Mouse (Mus musculus) MEL (cell line): ENCODE results near the gene Adtrp.

Experiments
- CHD1 ChIP-seq: IDR thresholded peaks from 2 replicates; pipeline ENCODE4 v1.6.1; 2012; ENCODE audit warnings: low read depth, mild to moderate bottlenecking, inconsistent platforms, low read length, improper control_type of control experiment
- CTCF ChIP-seq, 3 experiments: IDR thresholded peaks in 2 of 3; conservative IDR thresholded peaks in 1 of 3; 2 replicates each; pipeline ENCODE4 v1.5.1; 2011 to 2012; ENCODE audit warnings: low read length in 3 of 3, low read depth in 2 of 3, mild to moderate bottlenecking in 2 of 3, improper control_type of control experiment in 1 of 3, inconsistent platforms in 1 of 3, mixed read lengths in 1 of 3, moderate library complexity in 1 of 3; ENCODE audit not compliant: control insufficient read depth in 1 of 3, insufficient read depth in 1 of 3, poor library complexity in 1 of 3, severe bottlenecking in 1 of 3
- E2F4 ChIP-seq: IDR thresholded peaks from 2 replicates; pipeline ENCODE4 v1.6.1; 2011; ENCODE audit warnings: low read depth, low read length, improper control_type of control experiment, borderline replicate concordance
- MAX ChIP-seq: IDR thresholded peaks from 2 replicates; pipeline ENCODE4 v1.6.1; 2011; ENCODE audit warnings: low read length, improper control_type of control experiment
- MEF2A ChIP-seq: IDR thresholded peaks from 2 replicates; pipeline ENCODE4 v1.6.1; 2014; ENCODE audit warnings: low read depth, mild to moderate bottlenecking, inconsistent platforms, low read length, improper control_type of control experiment; ENCODE audit not compliant: poor library complexity, insufficient replicate concordance, severe bottlenecking; ENCODE audit errors: extremely low read depth
- MYB ChIP-seq: IDR thresholded peaks from 2 replicates; pipeline ENCODE4 v1.6.1; 2011; ENCODE audit warnings: mild to moderate bottlenecking, low read depth, low read length, improper control_type of control experiment
- MYC ChIP-seq: IDR thresholded peaks from 2 replicates; pipeline ENCODE4 v1.6.1; 2011; ENCODE audit warnings: low read depth, mild to moderate bottlenecking, low read length, improper control_type of control experiment, moderate library complexity
- NELFE ChIP-seq: IDR thresholded peaks from 2 replicates; pipeline ENCODE4 v1.6.1; 2011; ENCODE audit warnings: low read depth, low read length, improper control_type of control experiment
- NRF1 ChIP-seq: IDR thresholded peaks from 2 replicates; pipeline ENCODE4 v1.6.1; 2014; ENCODE audit warnings: low read depth, mild to moderate bottlenecking, inconsistent platforms, low read length, improper control_type of control experiment, moderate library complexity; ENCODE audit not compliant: poor library complexity, insufficient read depth, severe bottlenecking
- POLR2A ChIP-seq, 2 experiments: IDR thresholded peaks; 2 replicates each; pipeline ENCODE4 v1.6.1; 2011 to 2012; ENCODE audit warnings: low read length in 2 of 2, mild to moderate bottlenecking in 2 of 2, control low read depth in 1 of 2, improper control_type of control experiment in 1 of 2, low read depth in 1 of 2, moderate library complexity in 1 of 2; ENCODE audit not compliant: control insufficient read depth in 1 of 2, insufficient read depth in 1 of 2, poor library complexity in 1 of 2
- RCOR1 ChIP-seq: IDR thresholded peaks from 2 replicates; pipeline ENCODE4 v1.6.1; 2012; ENCODE audit warnings: low read depth, mild to moderate bottlenecking, inconsistent platforms, low read length, improper control_type of control experiment
- SIN3A ChIP-seq: IDR thresholded peaks from 2 replicates; pipeline ENCODE4 v1.6.1; 2012; ENCODE audit warnings: low read length, improper control_type of control experiment, inconsistent platforms
- USF1 ChIP-seq: IDR thresholded peaks from 2 replicates; pipeline ENCODE4 v1.6.1; 2014; ENCODE audit warnings: low read depth, mild to moderate bottlenecking, inconsistent platforms, low read length, improper control_type of control experiment, moderate library complexity

DNA sequence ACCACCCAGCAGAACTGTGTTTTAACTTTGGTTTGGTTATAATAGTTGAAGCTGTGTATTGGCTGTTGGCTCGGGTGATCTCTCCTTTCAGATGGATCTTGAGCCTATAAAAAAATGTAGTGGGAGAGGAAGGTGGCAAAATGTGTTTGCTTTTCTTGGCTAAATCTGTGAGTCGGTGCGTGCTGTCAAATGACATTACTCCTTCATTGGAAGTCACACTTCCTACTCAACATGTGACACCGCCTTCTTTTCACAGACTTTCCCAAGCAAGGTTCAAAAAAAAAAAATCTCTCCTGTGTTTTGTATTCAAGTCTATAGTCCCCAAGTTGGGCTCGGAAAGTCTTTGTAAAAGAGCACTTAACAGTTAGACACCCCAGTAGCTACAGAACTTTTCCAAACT lies 19.9 kb downstream of the Adtrp start:
- TF ChIP-seq MYB (no peak), MAX (no peak), MEF2A (no peak), CTCF (IDR thresholded peaks at IDR 0.05 in 2 of 3, conservative IDR thresholded peaks at IDR 0.05 in 1 of 3; ENCODE audit: control insufficient read depth in 1 of 3, insufficient read depth in 1 of 3, low read depth in 2 of 3, low read length in 3 of 3, poor library complexity in 1 of 3, severe bottlenecking in 1 of 3) (no peak), POLR2A (IDR thresholded peaks at IDR 0.05; ENCODE audit: control insufficient read depth in 1 of 2, insufficient read depth in 1 of 2, low read depth in 1 of 2, low read length in 2 of 2, poor library complexity in 1 of 2) (no peak), RCOR1 (no peak), SIN3A (no peak), MYC (no peak), CHD1 (no peak), NRF1 (no peak), E2F4 (no peak), NELFE (no peak), USF1 (no peak)
